Mouse (Mus musculus) liver, postnatal 0 days (tissue): Measurements from ENCODE around the gene Vps37b. TPM values are rescaled to one million over a fixed set of nuclear protein-coding genes. Genes with fewer than 3 reads are reported as not detected.

Experiments used
- ATAC-seq: fragments of 200-750 bp; cut with Nextera tagmentation; 2 replicates; pipeline ENCODE4 v1.8.0; 2017; ENCODE audit warnings: mild to moderate bottlenecking, moderate library complexity
- DNase-seq: peaks from one replicate; pipeline ENCODE4 v3.0.0-alpha.2; 2016
- H3K27ac ChIP-seq: fragments of 300-500 bp; sonication (generic); 2 replicates; pipeline ENCODE4 v1.5.1; 2014; ENCODE audit warnings: antibody characterized with exemption, moderate library complexity, mild to moderate bottlenecking, low read depth
- H3K27me3 ChIP-seq: fragments of 300-500 bp; sonication (generic); 2 replicates; pipeline ENCODE4 v1.6.1; 2014; ENCODE audit warnings: low read length, control low read depth, mixed read lengths; ENCODE audit not compliant: insufficient read depth
- H3K36me3 ChIP-seq: fragments of 300-500 bp; sonication (generic); replicated peaks from 2 replicates; pipeline ENCODE4 v1.6.1; 2014; ENCODE audit warnings: mild to moderate bottlenecking, control low read depth, low read length, moderate library complexity, mixed read lengths; ENCODE audit not compliant: insufficient read depth
- H3K4me1 ChIP-seq: fragments of 300-500 bp; sonication (generic); 2 replicates; pipeline ENCODE4 v1.6.1; 2014; ENCODE audit warnings: antibody characterized with exemption, mild to moderate bottlenecking, control low read depth; ENCODE audit not compliant: insufficient read depth
- H3K4me2 ChIP-seq: fragments of 300-500 bp; sonication (generic); 2 replicates; pipeline ENCODE4 v1.6.1; 2014; ENCODE audit warnings: low read depth, mild to moderate bottlenecking, low read length, moderate library complexity, mixed read lengths
- H3K4me3 ChIP-seq: fragments of 300-500 bp; sonication (generic); 2 replicates; pipeline ENCODE4 v1.5.1; 2014; ENCODE audit warnings: low read depth, low read length
- H3K9ac ChIP-seq: fragments of 300-500 bp; sonication (generic); replicated peaks from 2 replicates; pipeline ENCODE4 v1.6.1; 2014; ENCODE audit warnings: mild to moderate bottlenecking, moderate library complexity
- H3K9me3 ChIP-seq: fragments of 300-500 bp; sonication (generic); 2 replicates; pipeline ENCODE4 v1.6.1; 2016; ENCODE audit warnings: mild to moderate bottlenecking, control low read depth, low read length, mixed read lengths
- CTCF ChIP-seq: sonication (generic); IDR thresholded peaks from 2 replicates; pipeline ENCODE4 v1.5.1; 2016; ENCODE audit warnings: antibody characterized with exemption, low read depth
- EP300 ChIP-seq: IDR thresholded peaks from 2 replicates; pipeline ENCODE4 v1.6.1; 2016; ENCODE audit warnings: antibody characterized with exemption, low read depth, mild to moderate bottlenecking
- WGBS: fragments of 180-500 bp; shearing (Covaris S2); extraction: QIAGEN DNeasy Blood & Tissue Kit; methylation state at CpG from one replicate; pipeline ENCODE4 v1.1.7; 2014; ENCODE audit not compliant: insufficient replicate concordance; 5-methylcytosine and 5-hydroxymethylcytosine counted together
- polyA plus RNA-seq: library from polyadenylated mRNA; unstranded; fragments of >200 nt; fragmentation: Nextera tagmentation; extraction: Ambion mirVana; gene quantifications from 2 replicates; pipeline ENCODE4 v1.2.1, GENCODE M21; 2015

The Vps37b gene
- polyA plus RNA-seq, 1 experiment from 2014 or later = 17.6 TPM

DNA sequence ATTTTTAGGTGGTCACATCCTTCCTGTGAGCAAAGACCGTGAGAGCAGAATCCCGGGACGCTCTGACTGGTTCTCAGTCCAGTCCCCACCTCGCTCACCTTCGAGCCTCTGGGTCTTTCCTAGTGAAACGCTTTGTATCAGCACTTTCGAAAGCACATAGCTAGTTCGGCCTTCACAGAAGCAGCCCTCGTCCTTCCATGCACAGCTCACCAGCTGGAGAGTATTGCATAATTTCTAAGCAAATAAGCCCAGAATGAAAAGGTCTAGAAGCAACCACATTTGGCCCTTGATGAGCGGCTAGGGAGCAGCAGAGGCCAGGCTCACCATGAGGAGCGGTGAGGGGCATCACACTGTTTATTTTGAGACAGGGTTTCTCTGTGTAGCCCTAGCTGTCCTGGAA is 10.9 kb downstream of the Vps37b start:
- TF ChIP-seq CTCF (no peak), EP300 (0 out of 2 replicates have a peak, but pooled peaks have one; percentile 20)
- 53% methylated on average over 11 of the region's 11 CpGs for WGBS
- Histone ChIP-seq H3K4me3 (no peak overlapping the region), H3K27ac (peak overlapping the region; percentile 56), H3K4me2 (no peak overlapping the region), H3K36me3 (0 out of 2 replicates have a peak, but pooled peaks cover 1% of the 10 kb centered on the region), H3K9ac (no peak overlapping the region), H3K9me3 (no peaks in the 10 kb centered on the region), H3K4me1 (peaks cover 91% of the 10 kb centered on the region), H3K27me3 (no peaks in the 10 kb centered on the region)
- peak; percentile 26 for ATAC-seq
- no peak for DNase-seq

DNA sequence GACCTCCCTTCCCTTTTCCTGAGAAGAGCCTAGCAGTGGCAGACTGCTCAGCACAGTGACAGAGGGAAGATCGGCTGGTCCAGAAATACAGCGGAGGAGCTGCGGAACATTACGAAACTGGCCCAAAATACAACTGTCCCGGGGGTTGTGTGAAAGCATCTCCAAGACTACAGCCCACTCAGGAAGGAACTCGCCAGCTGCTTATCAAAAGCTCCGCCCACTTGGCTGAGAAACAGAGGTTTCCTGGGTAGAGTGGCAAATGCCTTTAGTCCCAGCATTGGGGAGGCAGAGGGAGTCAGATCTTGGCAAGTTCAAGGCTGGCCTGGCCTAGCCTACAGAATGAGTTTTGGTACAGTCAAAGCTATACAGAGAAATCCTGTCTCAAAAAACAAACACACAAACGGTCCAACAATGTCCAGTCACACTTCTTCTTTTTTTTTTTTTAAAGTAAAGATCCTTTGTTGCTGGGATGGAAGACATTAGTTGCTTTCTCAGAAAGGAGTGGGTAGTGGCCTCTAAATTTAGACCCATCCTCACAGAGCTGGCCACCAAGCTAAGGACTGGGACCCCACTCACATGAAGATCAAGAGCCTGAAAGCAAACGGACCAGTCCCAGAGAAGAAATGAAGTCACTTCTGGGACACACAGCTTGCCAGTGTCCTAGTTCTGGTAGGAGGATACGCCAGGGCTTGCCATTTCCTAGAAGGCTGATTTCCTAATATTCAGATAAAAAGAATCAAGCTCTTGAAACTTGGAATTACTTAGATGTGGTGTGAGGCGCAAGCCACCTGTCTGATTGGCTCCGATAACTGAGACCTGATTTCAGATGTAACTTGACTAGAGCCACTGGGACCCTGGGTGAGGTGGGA is 12.5 kb downstream of the Vps37b start:
- DNase-seq = peak; percentile 69
- Histone ChIP-seq H3K9ac (peak overlapping the region; percentile 37; the same call in 1 of the 2 replicates), H3K27ac (peak overlapping the region; percentile 72), H3K4me1 (peaks cover 84% of the 10 kb centered on the region), H3K27me3 (no peaks in the 10 kb centered on the region), H3K4me3 (no peak overlapping the region), H3K4me2 (peak overlapping the region; percentile 6), H3K9me3 (no peaks in the 10 kb centered on the region), H3K36me3 (no peaks in the 10 kb centered on the region)
- peak; percentile 50 for ATAC-seq
- WGBS = 27% methylated on average over 12 of the region's 12 CpGs
- peak; percentile 54; the same call in 1 of the 2 replicates for TF ChIP-seq EP300
- TF ChIP-seq CTCF = no peak

DNA sequence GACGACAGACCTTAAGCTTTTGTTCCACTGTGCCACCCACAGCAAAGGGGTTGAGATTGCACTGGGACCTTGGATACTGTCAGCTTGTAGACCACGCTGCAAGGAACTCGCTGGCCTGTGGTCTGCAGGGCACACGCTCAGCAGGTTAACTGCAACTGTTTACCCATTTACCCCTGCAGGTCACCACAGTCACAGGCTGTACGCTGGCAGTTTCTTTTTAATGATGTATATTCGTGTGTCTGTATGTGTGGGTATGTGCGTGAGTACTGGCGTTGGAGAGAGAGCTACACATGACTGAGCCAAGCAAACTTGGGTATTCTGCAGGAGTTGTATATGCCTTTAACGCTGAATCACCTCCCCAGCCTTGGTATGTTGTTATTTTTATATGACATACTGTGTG is 13.4 kb downstream of the Vps37b start:
- H3K4me1 ChIP-seq = peaks cover 86% of the 10 kb centered on the region
- no peak for TF ChIP-seq CTCF
- no peak for TF ChIP-seq EP300
- peak overlapping the region; percentile 6 for H3K4me2 ChIP-seq
- H3K9ac ChIP-seq = no peak overlapping the region; the same call in 1 of the 2 replicates
- H3K27me3 ChIP-seq = no peaks in the 10 kb centered on the region
- no peaks in the 10 kb centered on the region for H3K9me3 ChIP-seq
- DNase-seq (no peak), ATAC-seq (no peak)
- no peak overlapping the region for H3K4me3 ChIP-seq
- 47% methylated on average over 9 of the region's 9 CpGs for WGBS
- no peaks in the 10 kb centered on the region for H3K36me3 ChIP-seq
- peak overlapping the region; percentile 72; the same call in 1 of the 2 replicates for H3K27ac ChIP-seq

DNA sequence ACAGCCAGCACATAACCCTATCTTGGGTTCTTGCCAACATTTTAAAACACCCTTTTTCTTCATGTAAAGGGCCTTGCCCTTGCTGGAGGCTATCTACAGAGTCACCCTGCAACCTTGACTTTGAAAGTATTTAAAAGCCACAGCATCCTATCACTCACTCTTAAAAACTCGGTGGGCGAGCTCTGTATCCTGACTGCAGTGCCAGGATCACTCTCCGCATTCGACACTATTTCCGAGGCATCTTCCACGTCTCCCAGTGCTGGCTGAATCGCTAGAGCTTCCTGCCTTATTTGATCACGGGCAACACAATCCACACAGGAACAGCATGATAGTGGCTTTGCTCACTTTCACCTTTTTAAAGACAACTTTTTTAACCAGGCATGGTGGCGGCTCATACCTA is 14.1 kb downstream of the Vps37b start:
- H3K9me3 ChIP-seq = no peaks in the 10 kb centered on the region
- no peak for TF ChIP-seq EP300
- no peak for TF ChIP-seq CTCF
- H3K36me3 ChIP-seq = no peaks in the 10 kb centered on the region
- WGBS = 67% methylated on average over 9 of the region's 9 CpGs
- H3K27ac ChIP-seq = 0 out of 2 replicates have a peak overlapping the region, but pooled peaks have one; percentile 72
- ATAC-seq = no peak
- peaks cover 88% of the 10 kb centered on the region for H3K4me1 ChIP-seq
- H3K9ac ChIP-seq = no peak overlapping the region
- H3K27me3 ChIP-seq = no peaks in the 10 kb centered on the region
- DNase-seq = no peak
- H3K4me2 ChIP-seq = no peak overlapping the region
- H3K4me3 ChIP-seq = no peak overlapping the region

DNA sequence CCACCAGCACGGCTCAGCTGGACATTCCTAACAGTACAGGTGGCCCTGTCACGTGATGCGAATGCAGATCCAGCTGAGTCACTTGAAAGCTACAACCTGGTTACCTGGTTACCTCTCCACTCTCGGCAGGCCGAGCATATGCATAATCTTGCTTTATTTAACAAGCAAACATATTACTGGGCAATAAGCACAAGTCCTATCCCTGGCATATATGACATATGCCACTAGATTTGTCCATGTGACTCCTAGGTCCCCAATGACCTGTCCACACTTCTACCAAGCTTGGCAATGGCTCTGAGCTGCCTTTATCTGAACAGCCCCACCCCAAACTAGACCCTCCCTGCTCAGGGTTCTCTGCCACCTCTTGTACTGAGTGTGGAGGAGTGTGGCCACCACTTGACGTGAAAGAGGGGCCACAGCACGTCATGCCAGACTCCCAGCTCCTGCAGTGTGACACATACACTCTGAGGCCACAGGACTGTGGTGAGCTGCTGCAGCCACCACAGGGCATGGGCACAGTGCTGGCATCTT is 15.7 kb downstream of the Vps37b start:
- ATAC-seq = no peak
- H3K27me3 ChIP-seq = no peaks in the 10 kb centered on the region
- no peak overlapping the region for H3K4me2 ChIP-seq
- H3K9ac ChIP-seq = no peak overlapping the region
- WGBS = 69% methylated on average over 7 of the region's 7 CpGs
- H3K36me3 ChIP-seq = no peaks in the 10 kb centered on the region
- H3K9me3 ChIP-seq = no peaks in the 10 kb centered on the region
- TF ChIP-seq CTCF (no peak), EP300 (no peak)
- no peak overlapping the region for H3K27ac ChIP-seq
- no peak for DNase-seq
- H3K4me1 ChIP-seq = peaks cover 90% of the 10 kb centered on the region
- H3K4me3 ChIP-seq = no peak overlapping the region

DNA sequence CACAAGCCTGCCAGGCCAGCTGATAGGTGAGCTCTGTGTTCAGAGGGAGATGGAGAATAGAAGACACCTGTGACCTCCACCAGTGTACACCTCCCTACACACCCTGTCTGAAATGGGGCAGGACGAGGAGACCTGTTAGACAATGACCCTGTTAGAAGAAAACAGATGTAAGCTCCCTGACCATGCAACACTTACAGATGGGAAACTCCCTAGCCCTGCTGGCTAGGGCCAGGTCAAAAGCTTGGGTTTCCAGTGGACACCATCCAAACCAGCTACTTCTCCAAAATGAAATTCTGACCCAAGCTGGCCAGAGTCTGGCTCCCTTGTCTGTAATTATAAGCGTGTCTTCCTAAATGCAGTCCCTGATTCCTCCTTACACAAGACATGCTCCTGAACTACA is 16.3 kb downstream of the Vps37b start:
- no peaks in the 10 kb centered on the region for H3K27me3 ChIP-seq

More for the DNA sequence above, 16.3 kb downstream of the Vps37b start:
- Histone ChIP-seq H3K9me3 (no peaks in the 10 kb centered on the region), H3K36me3 (no peaks in the 10 kb centered on the region), H3K9ac (no peak overlapping the region), H3K4me2 (no peak overlapping the region), H3K27ac (0 out of 2 replicates have a peak overlapping the region, but pooled peaks have one; percentile 6), H3K4me1 (peaks cover 92% of the 10 kb centered on the region), H3K4me3 (no peak overlapping the region)
- TF ChIP-seq CTCF (no peak), EP300 (no peak)
- ATAC-seq (no peak), DNase-seq (no peak)
- 72% methylated on average over 2 of the region's 2 CpGs for WGBS
